ENCODE assay signal across 1 mouse cellular context in genomic region chr9:104070863-104071604, GRCm38 (mm10).
TF ChIP-seq lines count a peak whose summit lies in the region.

No protein-coding gene starts in this region.

TF ChIP-seq in MEL, 35 proteins besides CTCF, POLR2A, EP300 and RAD21:
- TF ChIP-seq ZKSCAN1 (IDR thresholded peaks at IDR 0.05; ENCODE audit: low read depth, low read length) (no peak), TAL1 (IDR thresholded peaks at IDR 0.05; ENCODE audit: low read length) (no peak), JUND (IDR thresholded peaks at IDR 0.05; ENCODE audit: low read depth, low read length) (no peak), USF1 (IDR thresholded peaks at IDR 0.05; ENCODE audit: low read depth, low read length) (no peak), GABPA (IDR thresholded peaks at IDR 0.05; ENCODE audit: low read depth, low read length) (no peak), ZNF384 (IDR thresholded peaks at IDR 0.05; ENCODE audit: low read depth, low read length) (no peak), POLR2AphosphoS2 (IDR thresholded peaks at IDR 0.05; ENCODE audit: low read length) (no peak), ELF1 (IDR thresholded peaks at IDR 0.05; ENCODE audit: low read depth, low read length) (no peak)
TF ChIP-seq in MEL: peak in this region for 0.
